Mouse (Mus musculus) CH12.LX (cell line): ENCODE measurements around the gene Plscr1.

ENCODE experiments used
- EP300 ChIP-seq: IDR thresholded peaks from 2 replicates; pipeline ENCODE4 v1.6.1; 2011; ENCODE audit warnings: low read length, improper control_type of control experiment
- JUND ChIP-seq: conservative IDR thresholded peaks from 2 replicates; pipeline ENCODE4 v1.6.1; 2011; ENCODE audit warnings: low read depth, low read length, improper control_type of control experiment
- ZNF384 ChIP-seq: IDR thresholded peaks from 2 replicates; pipeline ENCODE4 v1.6.1; 2012; ENCODE audit warnings: low read depth, low read length, improper control_type of control experiment, inconsistent platforms

DNA sequence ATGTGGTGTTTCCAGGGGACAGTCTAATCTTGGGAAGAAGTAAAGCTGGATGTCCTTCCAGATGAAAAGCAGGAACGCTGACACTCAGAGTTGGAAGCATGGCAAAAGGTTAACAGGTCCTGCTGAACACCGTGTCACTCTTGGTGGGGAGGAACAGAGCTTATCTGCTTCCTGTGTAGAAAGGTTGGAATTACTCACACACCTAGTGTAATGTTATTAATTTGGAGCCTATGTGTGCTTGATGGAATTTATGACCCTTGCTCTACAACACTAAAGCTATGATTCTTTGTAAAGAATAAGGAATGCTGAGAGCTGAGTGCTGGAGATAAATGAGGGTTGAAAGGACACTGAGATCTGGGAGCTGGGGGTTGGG, 19.7 kb upstream of the Plscr1 start:
- TF ChIP-seq JUND (no peak), ZNF384 (no peak), EP300 (no peak)
